In genomic region chr15:81049401-81050053, GRCm38 (mm10) we compare ENCODE assay signal across 8 mouse cellular contexts.
DNase-seq lines count a peak whose midpoint lies in the region; ATAC-seq and TF ChIP-seq lines count a peak whose summit lies in the region.

No protein-coding gene starts in this region.

- H3K27ac ChIP-seq in forebrain, embryonic 14.5 days (ENCODE audit: low read depth, low read length) = no peak overlapping the region
- H3K27ac ChIP-seq in forebrain, embryonic 10.5 days = no peak overlapping the region
- H3K27ac ChIP-seq in spleen, adult 2 months (ENCODE audit: insufficient read depth, low read length) = no peak overlapping the region

- WGBS in forebrain, embryonic 14.5 days = 80% methylated on average over 6 of the region's 6 CpGs
- 83% methylated on average over 6 of the region's 6 CpGs for WGBS in forebrain, embryonic 10.5 days
- 65% methylated on average over 6 of the region's 6 CpGs for WGBS in spleen, adult 2 months

- no peaks in the 10 kb centered on the region for H3K36me3 ChIP-seq in forebrain, embryonic 14.5 days (ENCODE audit: control insufficient read depth, insufficient read depth, low read length)
- peaks cover 7% of the 10 kb centered on the region for H3K36me3 ChIP-seq in forebrain, embryonic 10.5 days (replicated peaks)
- 0 out of 2 replicates have a peak, but pooled peaks cover 2% of the 10 kb centered on the region for H3K36me3 ChIP-seq in spleen, adult 2 months (ENCODE audit: control insufficient read depth, insufficient read depth, low read length)

- H3K4me2 ChIP-seq in forebrain, embryonic 14.5 days (ENCODE audit: low read length) = no peak overlapping the region

- no peak overlapping the region for H3K4me3 ChIP-seq in forebrain, embryonic 14.5 days (ENCODE audit: low read depth, low read length)
- H3K4me3 ChIP-seq in forebrain, embryonic 10.5 days = no peak overlapping the region
- H3K4me3 ChIP-seq in spleen, adult 2 months (ENCODE audit: extremely low read depth, insufficient read depth, insufficient read length) = no peak overlapping the region

- DNase-seq in forebrain, embryonic 14.5 days (ENCODE audit: low spot score) = peak; percentile 42
- no peak for DNase-seq in forebrain, embryonic 10.5 days (ENCODE audit: extremely low spot score, low spot score)
- DNase-seq in spleen, adult 2 months (ENCODE audit: low read depth in 1 of 2, low spot score in 2 of 2) = peak in 1 of 2 experiments; percentile 50
- no peak for DNase-seq in spleen, adult 12 weeks (ENCODE audit: low spot score)
- DNase-seq in kidney, postnatal 14 days = peak; percentile 31
- DNase-seq in thymus, postnatal 4 days = peak; percentile 77
- DNase-seq in right cerebral cortex, postnatal 4 days = no peak

- H3K27me3 ChIP-seq in forebrain, embryonic 14.5 days (replicated peaks; ENCODE audit: control insufficient read depth, insufficient read depth, low read length) = no peaks in the 10 kb centered on the region
- no peaks in the 10 kb centered on the region for H3K27me3 ChIP-seq in forebrain, embryonic 10.5 days (ENCODE audit: poor library complexity, severe bottlenecking)
- H3K27me3 ChIP-seq in spleen, adult 2 months (ENCODE audit: control insufficient read depth, insufficient read depth, low read length) = no peaks in the 10 kb centered on the region

- peak; percentile 64; the same call in 1 of the 2 replicates for TF ChIP-seq CTCF in spleen, adult 2 months (IDR thresholded peaks at IDR 0.05; ENCODE audit: extremely low read depth, insufficient read depth, insufficient read length, insufficient replicate concordance)

- no peaks in the 10 kb centered on the region for H3K9me3 ChIP-seq in forebrain, embryonic 14.5 days (replicated peaks; ENCODE audit: control insufficient read depth, low read length)
- H3K9me3 ChIP-seq in forebrain, embryonic 10.5 days = no peaks in the 10 kb centered on the region

- ATAC-seq in forebrain, embryonic 14.5 days = no peak
- no peak for ATAC-seq in frontal cortex, adult (ENCODE audit: low TSS enrichment)

- no peaks in the 10 kb centered on the region for H3K4me1 ChIP-seq in forebrain, embryonic 14.5 days (ENCODE audit: control insufficient read depth, insufficient read depth, low read length)
- peaks cover 3% of the 10 kb centered on the region; the same call in 1 of the 2 replicates for H3K4me1 ChIP-seq in forebrain, embryonic 10.5 days
- peaks cover 7% of the 10 kb centered on the region; the same call in 1 of the 2 replicates for H3K4me1 ChIP-seq in spleen, adult 2 months (ENCODE audit: control insufficient read depth, insufficient read depth, insufficient read length)

- H3K9ac ChIP-seq in forebrain, embryonic 14.5 days (ENCODE audit: low read length) = no peak overlapping the region

- TF ChIP-seq POLR2A in spleen, adult 2 months (IDR thresholded peaks at IDR 0.05; ENCODE audit: low read depth, low read length) = no peak

Comparison
In these comparisons a context has a peak if more than half of its experiments do, and no peak if none do; other contexts are left out.
1. DNase-seq: peak in forebrain, embryonic 14.5 days (single experiment), kidney, postnatal 14 days (single experiment) and thymus, postnatal 4 days (single experiment); none in forebrain, embryonic 10.5 days (single experiment), spleen, adult 12 weeks (single experiment) and right cerebral cortex, postnatal 4 days (single experiment).